Comparison of ENCODE assay signal across 23 mouse cellular contexts in the genomic region with DNA sequence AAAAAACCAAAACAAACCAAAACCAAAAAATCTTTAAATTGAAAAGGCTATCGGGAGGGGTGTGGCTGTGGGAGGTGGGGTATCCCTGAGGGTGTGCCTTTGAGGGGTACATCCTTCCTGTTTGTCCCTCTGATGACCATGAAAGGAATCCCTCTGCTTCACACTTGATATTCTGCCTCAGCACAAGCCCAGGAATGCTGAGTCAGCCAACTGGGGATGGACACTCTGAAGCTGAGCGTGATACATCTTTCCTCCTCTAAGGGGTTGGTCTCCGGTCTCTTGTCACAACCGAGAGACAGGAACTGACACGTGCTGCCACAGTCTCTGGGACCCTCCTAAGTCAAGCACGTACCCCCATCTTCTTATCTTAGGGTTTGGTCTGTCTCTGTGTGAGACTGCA. TPM values are rescaled to one million over a fixed set of nuclear protein-coding genes. Genes with fewer than 3 reads are reported as not detected.
DNase-seq lines count a peak whose midpoint lies in the region; ATAC-seq and TF ChIP-seq lines count a peak whose summit lies in the region.
"Had no signal": no experiment of that assay in that cellular context is flagged by ENCODE, and none has a peak within 500 bp of the region (broad histone marks: within the 10 kb centered on the region; RNA-seq: fewer than 3 reads in every experiment).

No protein-coding gene starts in this region.

- no peaks in the 10 kb centered on the region for H3K9me3 ChIP-seq in midbrain, embryonic 16.5 days (replicated peaks; ENCODE audit: control insufficient read depth, low read length, poor library complexity, severe bottlenecking)
- H3K9me3 ChIP-seq in midbrain, embryonic 10.5 days (replicated peaks): peaks cover 5% of the 10 kb centered on the region; the same call in 1 of the 2 replicates
- peaks cover 14% of the 10 kb centered on the region for H3K9me3 ChIP-seq in CH12.LX (replicated peaks; ENCODE audit: low read length)
- H3K9me3 ChIP-seq in MEL (replicated peaks; ENCODE audit: insufficient read depth, low read length): no peaks in the 10 kb centered on the region
- no peaks in the 10 kb centered on the region for H3K9me3 ChIP-seq in heart, embryonic 10.5 days
- H3K9me3 ChIP-seq: embryonic facial prominence, embryonic 13.5 days; embryonic facial prominence, embryonic 15.5 days; forebrain, embryonic 10.5 days; forebrain, embryonic 12.5 days had no signal

- no peak for DNase-seq in midbrain, embryonic 10.5 days (ENCODE audit: low spot score)
- DNase-seq in CH12.LX (ENCODE audit: extremely low read depth): no peak
- no peak for DNase-seq in MEL (ENCODE audit: low read depth, low spot score)
- DNase-seq in heart, embryonic 10.5 days (ENCODE audit: low spot score): no peak
- DNase-seq: adrenal gland, adult 2 months; adrenal gland, postnatal 10 days; adrenal gland, postnatal 25 days; B cell, adult 2 months; cerebellum, adult 11 months; cerebellum, adult 18-20 months; cerebellum, adult 8-10 months; cerebellum, adult 9-11 months; cerebellum, postnatal 14 days; cerebellum, postnatal 36 days; embryo, embryonic 11 days had no signal

- TF ChIP-seq EP300 in CH12.LX (IDR thresholded peaks at IDR 0.05; ENCODE audit: low read length) (no peak), MEL (IDR thresholded peaks at IDR 0.05; ENCODE audit: low read depth in 1 of 2, low read length in 2 of 2) (no peak)

- peaks cover 9% of the 10 kb centered on the region; the same call in 1 of the 2 replicates for H3K4me1 ChIP-seq in midbrain, embryonic 16.5 days (ENCODE audit: control insufficient read depth, insufficient read depth, low read length)
- no peaks in the 10 kb centered on the region for H3K4me1 ChIP-seq in midbrain, embryonic 10.5 days
- H3K4me1 ChIP-seq in CH12.LX (ENCODE audit: control insufficient read depth in 1 of 2, insufficient read depth in 2 of 2) (no peaks in the 10 kb centered on the region), MEL (ENCODE audit: control insufficient read depth in 1 of 2, insufficient read depth in 2 of 2, low read length in 2 of 2) (peaks cover 0 to 8% of the 10 kb centered on the region in 2 experiments; a peak in 2 of 4 replicates)
- peaks cover 15% of the 10 kb centered on the region for H3K4me1 ChIP-seq in heart, embryonic 10.5 days
- H3K4me1 ChIP-seq: embryonic facial prominence, embryonic 15.5 days had no signal

- H3K36me3 ChIP-seq in midbrain, embryonic 16.5 days (ENCODE audit: control insufficient read depth, insufficient read depth, low read length): no peaks in the 10 kb centered on the region
- H3K36me3 ChIP-seq in midbrain, embryonic 10.5 days: no peaks in the 10 kb centered on the region
- H3K36me3 ChIP-seq in CH12.LX (replicated peaks in 1 of 2; ENCODE audit: control insufficient read depth in 1 of 2, insufficient read depth in 1 of 2, low read length in 1 of 2) (no peaks in the 10 kb centered on the region), MEL (ENCODE audit: control insufficient read depth in 1 of 2, insufficient read depth in 2 of 2, low read length in 2 of 2) (peaks cover 0 to 7% of the 10 kb centered on the region in 2 experiments; a peak in 2 of 4 replicates)
- H3K36me3 ChIP-seq in heart, embryonic 10.5 days: no peaks in the 10 kb centered on the region
- H3K36me3 ChIP-seq: embryonic facial prominence, embryonic 13.5 days; embryonic facial prominence, embryonic 15.5 days; forebrain, embryonic 10.5 days; forebrain, embryonic 12.5 days had no signal

- 0 out of 2 replicates have a peak, but pooled peaks have one; percentile 32 for ATAC-seq in midbrain, embryonic 16.5 days
- ATAC-seq: forebrain, embryonic 14.5 days; forebrain, embryonic 16.5 days had no signal

- H3K27me3 ChIP-seq in midbrain, embryonic 16.5 days (ENCODE audit: control insufficient read depth, insufficient read depth, low read depth, low read length): no peaks in the 10 kb centered on the region
- H3K27me3 ChIP-seq in midbrain, embryonic 10.5 days (ENCODE audit: low read depth, poor library complexity, severe bottlenecking): peaks cover 18% of the 10 kb centered on the region; the same call in 1 of the 2 replicates
- H3K27me3 ChIP-seq in CH12.LX (replicated peaks) (peaks cover 9% of the 10 kb centered on the region), MEL (ENCODE audit: control insufficient read depth in 1 of 2, insufficient read depth in 2 of 2, low read length in 2 of 2) (no peaks in the 10 kb centered on the region)
- peaks cover 27% of the 10 kb centered on the region for H3K27me3 ChIP-seq in heart, embryonic 10.5 days (ENCODE audit: insufficient read depth, poor library complexity, severe bottlenecking)
- H3K27me3 ChIP-seq: embryonic facial prominence, embryonic 15.5 days had no signal

- H3K79me2 ChIP-seq in CH12.LX (replicated peaks; ENCODE audit: control insufficient read depth, extremely low read depth, insufficient read depth, poor library complexity, severe bottlenecking) (no peaks in the 10 kb centered on the region), MEL (ENCODE audit: control insufficient read depth, insufficient read depth, low read length, poor library complexity) (no peaks in the 10 kb centered on the region)

- H3K27ac ChIP-seq in midbrain, embryonic 16.5 days (ENCODE audit: low read length): no peak overlapping the region
- H3K27ac ChIP-seq in midbrain, embryonic 10.5 days (replicated peaks): no peak overlapping the region
- H3K27ac ChIP-seq in CH12.LX (ENCODE audit: insufficient read depth, low read depth) (no peak overlapping the region), MEL (ENCODE audit: control insufficient read depth, low read depth, low read length) (no peak overlapping the region)
- no peak overlapping the region for H3K27ac ChIP-seq in heart, embryonic 10.5 days
- H3K27ac ChIP-seq: embryonic facial prominence, embryonic 13.5 days; embryonic facial prominence, embryonic 15.5 days; forebrain, embryonic 10.5 days; forebrain, embryonic 12.5 days had no signal

- no peak overlapping the region for H3K4me3 ChIP-seq in midbrain, embryonic 16.5 days (ENCODE audit: low read depth, low read length)
- H3K4me3 ChIP-seq in midbrain, embryonic 10.5 days: no peak overlapping the region
- H3K4me3 ChIP-seq in CH12.LX (replicated peaks in 1 of 3; ENCODE audit: low read depth in 2 of 3, low read length in 2 of 3, poor library complexity in 1 of 3) (no peak overlapping the region), MEL (ENCODE audit: control insufficient read depth in 1 of 2, insufficient read depth in 1 of 2, low read depth in 2 of 2, low read length in 2 of 2) (no peak overlapping the region)
- no peak overlapping the region for H3K4me3 ChIP-seq in heart, embryonic 10.5 days
- H3K4me3 ChIP-seq: embryonic facial prominence, embryonic 13.5 days; embryonic facial prominence, embryonic 15.5 days; erythroblast, embryonic 14.5 days; forebrain, embryonic 10.5 days; forebrain, embryonic 12.5 days had no signal

- no peak overlapping the region for H3K9ac ChIP-seq in midbrain, embryonic 16.5 days (ENCODE audit: low read depth, low read length)
- H3K9ac ChIP-seq in CH12.LX (ENCODE audit: insufficient read depth, low read depth): no peak overlapping the region
- no peak overlapping the region for H3K9ac ChIP-seq in MEL (ENCODE audit: control insufficient read depth, low read depth, low read length, poor library complexity, severe bottlenecking)
- H3K9ac ChIP-seq: embryonic facial prominence, embryonic 13.5 days; embryonic facial prominence, embryonic 15.5 days; forebrain, embryonic 12.5 days had no signal

- TF ChIP-seq RAD21 in CH12.LX (IDR thresholded peaks at IDR 0.05; ENCODE audit: low read depth, low read length) (no peak), MEL (IDR thresholded peaks at IDR 0.05; ENCODE audit: low read depth, low read length) (no peak)

- TF ChIP-seq POLR2A in CH12.LX (IDR thresholded peaks at IDR 0.05; ENCODE audit: low read depth, low read length) (no peak), MEL (IDR thresholded peaks at IDR 0.05; ENCODE audit: control insufficient read depth in 1 of 2, insufficient read depth in 1 of 2, low read depth in 1 of 2, low read length in 2 of 2, poor library complexity in 1 of 2) (no peak)

- WGBS in midbrain, embryonic 16.5 days: 92% methylated on average over 6 of the region's 6 CpGs
- WGBS in midbrain, embryonic 10.5 days: 86% methylated on average over 6 of the region's 6 CpGs
- 79% methylated on average over 6 of the region's 6 CpGs for WGBS in heart, embryonic 10.5 days

- H3K4me2 ChIP-seq in midbrain, embryonic 16.5 days (ENCODE audit: low read length): no peak overlapping the region
- H3K4me2 ChIP-seq in CH12.LX (ENCODE audit: insufficient read depth, low read depth, poor library complexity, severe bottlenecking): no peak overlapping the region
- H3K4me2 ChIP-seq: embryonic facial prominence, embryonic 13.5 days; embryonic facial prominence, embryonic 15.5 days; forebrain, embryonic 12.5 days had no signal

- dilution Hi-C loops in CH12.LX (cut with MboI; ENCODE audit: extremely low pct_ligation_motif_present, extremely low pct_unique_long_range_greater_than_20kb, low sequenced_read_pairs): no loop called here

- in situ Hi-C loops in CH12.LX (cut with MboI; ENCODE audit: low pct_ligation_motif_present, low pct_unique_long_range_greater_than_20kb, low sequenced_read_pairs): no loop called here

- TF ChIP-seq CTCF in CH12.LX (conservative IDR thresholded peaks at IDR 0.05 in 1 of 2, IDR thresholded peaks at IDR 0.05 in 1 of 2; ENCODE audit: low read depth in 2 of 2, low read length in 2 of 2): no peak
- TF ChIP-seq CTCF in MEL (IDR thresholded peaks at IDR 0.05 in 2 of 3, conservative IDR thresholded peaks at IDR 0.05 in 1 of 3; ENCODE audit: control insufficient read depth in 1 of 3, insufficient read depth in 1 of 3, low read depth in 2 of 3, low read length in 3 of 3, poor library complexity in 1 of 3, severe bottlenecking in 1 of 3): no peak

TF ChIP-seq in CH12.LX, 34 proteins besides CTCF, POLR2A, EP300 and RAD21 (continues in another document):
- TF ChIP-seq MAFK (IDR thresholded peaks at IDR 0.05; ENCODE audit: insufficient replicate concordance, low read length): peak; percentile 83
- TF ChIP-seq TBP (conservative IDR thresholded peaks at IDR 0.05; ENCODE audit: low read depth, low read length): no peak

TF ChIP-seq in MEL, 35 proteins besides CTCF, POLR2A, EP300 and RAD21 (continues in another document):
- TF ChIP-seq NELFE (IDR thresholded peaks at IDR 0.05; ENCODE audit: low read depth, low read length): no peak
- TF ChIP-seq NRF1 (IDR thresholded peaks at IDR 0.05; ENCODE audit: insufficient read depth, low read depth, low read length, poor library complexity, severe bottlenecking): no peak

RNA-seq across cellular contexts. Expression of gene Mdga1, which starts 37.1 kb away (rescaled TPM):
- 14.3 and 14.7 TPM in 2 replicates for polyA plus RNA-seq in midbrain, embryonic 16.5 days (2015; fragmentation: Nextera tagmentation; extraction: Ambion mirVana)
- 4.3 and 6.2 TPM in 2 replicates for polyA plus RNA-seq in midbrain, embryonic 10.5 days (2016; fragmentation: Nextera tagmentation; extraction: Ambion mirVana)
- total RNA-seq in CH12.LX (2012; rRNA removed): 0.25 and 0.38 TPM in 2 replicates
- total RNA-seq in CH12.LX (2014; rRNA removed): 0.34 and 0.39 TPM in 2 replicates
- 0.29 and 0.65 TPM in 2 replicates for polyA plus RNA-seq in CH12.LX (2012; ENCODE audit: insufficient read length, low read depth)
- 0.26 and 0.27 TPM in 2 replicates for total RNA-seq in MEL (2012; rRNA removed)
- polyA plus RNA-seq in MEL (2012; ENCODE audit: insufficient read depth in 1 of 2, insufficient read length in 2 of 2, low read depth in 1 of 2, low replicate concordance in 2 of 2, missing spikeins in 1 of 2): 1 to 10 TPM in 1 of 2 experiments, not detected in 1; 2.3 TPM
- 1.7 and 3.5 TPM in 2 replicates for polyA plus RNA-seq in heart, embryonic 10.5 days (2016; fragmentation: Nextera tagmentation; extraction: Ambion mirVana)
